Mouse (Mus musculus): ENCODE results near the gene Peak1. TPM values are rescaled to one million over a fixed set of nuclear protein-coding genes. Genes with fewer than 3 reads are reported as not detected.

Peak1 gene
- polyA plus RNA-seq, 1 experiment from 2014 or later = 5.7 TPM

GRCm38 (mm10) chr9:56205336-56205735 lies 212.5 kb downstream of the Peak1 start:
- 84% methylated on average over 11 of the region's 11 CpGs for WGBS (ENCODE audit: insufficient replicate concordance)

GRCm38 (mm10) chr9:56204316-56204715 lies 213.6 kb downstream of the Peak1 start:
- no peaks in the 10 kb centered on the region for H3K27me3 ChIP-seq (replicated peaks)
- no peaks in the 10 kb centered on the region for H3K4me1 ChIP-seq
- no peak for ATAC-seq
- WGBS (ENCODE audit: insufficient replicate concordance) = 89% methylated on average over 4 of the region's 4 CpGs
- no peak overlapping the region for H3K4me3 ChIP-seq
- no peak overlapping the region for H3K9ac ChIP-seq
- H3K4me2 ChIP-seq = no peak overlapping the region
- peaks cover 18% of the 10 kb centered on the region for H3K36me3 ChIP-seq
- no peak overlapping the region for H3K27ac ChIP-seq
- H3K9me3 ChIP-seq (replicated peaks) = no peaks in the 10 kb centered on the region

More at GRCm38 (mm10) chr9:56205336-56205735, 212.5 kb downstream of the Peak1 start:
- H3K9ac ChIP-seq = no peak overlapping the region
- H3K9me3 ChIP-seq (replicated peaks) = no peaks in the 10 kb centered on the region
- no peak overlapping the region for H3K4me3 ChIP-seq
- no peak overlapping the region for H3K4me2 ChIP-seq
- no peaks in the 10 kb centered on the region for H3K4me1 ChIP-seq
- H3K27me3 ChIP-seq (replicated peaks) = no peaks in the 10 kb centered on the region
- H3K27ac ChIP-seq = no peak overlapping the region
- peaks cover 18% of the 10 kb centered on the region for H3K36me3 ChIP-seq
- no peak for ATAC-seq

DNA sequence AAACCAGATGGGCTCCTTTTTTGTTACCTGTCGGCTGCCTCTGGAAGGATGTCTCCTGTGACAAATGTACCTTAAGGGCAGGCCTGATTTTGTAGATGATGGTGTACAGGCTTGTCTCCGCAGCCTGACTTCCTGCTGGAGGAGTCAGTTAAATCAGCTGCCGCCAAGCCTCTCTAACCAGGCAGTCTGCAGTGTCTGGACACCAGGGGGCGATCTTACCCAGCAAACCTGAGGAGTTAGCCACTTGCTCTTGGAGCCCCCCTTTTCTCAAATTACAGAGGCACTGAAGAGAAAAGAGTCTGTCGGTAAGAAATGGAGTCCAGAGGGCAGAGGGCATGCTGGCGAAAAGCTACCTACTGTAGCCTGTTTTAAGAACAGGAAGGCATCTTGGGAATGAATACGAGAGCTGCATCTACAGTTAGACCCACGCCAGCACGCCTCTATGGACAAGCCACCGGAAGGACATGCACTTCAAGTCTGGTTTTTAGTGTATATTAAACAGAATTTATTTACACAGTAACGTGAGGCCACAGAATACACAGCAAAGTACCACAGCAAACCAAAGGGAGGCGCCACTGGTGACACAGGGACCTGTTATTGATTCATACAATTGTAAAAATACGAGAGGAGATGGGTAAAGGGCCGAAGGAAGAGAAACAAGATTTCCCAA lies 217.1 kb downstream of the Peak1 start:
- Histone ChIP-seq H3K27ac (no peak overlapping the region), H3K9me3 (replicated peaks) (no peaks in the 10 kb centered on the region), H3K4me2 (no peak overlapping the region), H3K4me3 (no peak overlapping the region), H3K27me3 (replicated peaks) (no peaks in the 10 kb centered on the region), H3K4me1 (no peaks in the 10 kb centered on the region), H3K9ac (no peak overlapping the region), H3K36me3 (peaks cover 10% of the 10 kb centered on the region)
- no peak for ATAC-seq
- 39% methylated on average over 14 of the region's 14 CpGs for WGBS (ENCODE audit: insufficient replicate concordance)

GRCm38 (mm10) chr9:56200200-56200599 lies 217.7 kb downstream of the Peak1 start:
- H3K4me2 ChIP-seq = no peak overlapping the region
- ATAC-seq = no peak
- no peaks in the 10 kb centered on the region for H3K27me3 ChIP-seq (replicated peaks)
- no peaks in the 10 kb centered on the region for H3K4me1 ChIP-seq
- WGBS (ENCODE audit: insufficient replicate concordance) = 48% methylated on average over 2 of the region's 2 CpGs
- peaks cover 4% of the 10 kb centered on the region for H3K36me3 ChIP-seq
- no peak overlapping the region for H3K9ac ChIP-seq
- H3K27ac ChIP-seq = no peak overlapping the region
- H3K9me3 ChIP-seq (replicated peaks) = no peaks in the 10 kb centered on the region
- H3K4me3 ChIP-seq = no peak overlapping the region

DNA sequence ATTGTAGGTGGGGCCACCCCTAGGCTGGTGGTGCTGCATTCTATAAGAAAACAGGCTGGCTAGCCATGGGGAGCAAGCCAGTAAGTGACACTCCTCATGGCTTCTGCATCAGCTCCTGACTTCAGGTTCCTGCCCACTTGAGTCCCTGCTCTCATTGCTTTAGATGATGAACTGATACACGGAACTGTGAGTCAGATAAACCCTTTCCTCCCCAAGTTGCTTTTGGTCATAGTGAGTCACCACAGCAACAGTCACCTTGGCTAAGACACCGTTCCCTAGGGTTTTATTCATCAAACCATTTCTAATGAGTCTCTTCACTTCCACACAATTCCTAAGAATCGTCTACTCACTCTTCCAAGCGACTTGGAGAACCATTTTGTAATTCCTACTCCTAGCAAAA lies 220.9 kb downstream of the Peak1 start:
- 62% methylated on average over 4 of the region's 4 CpGs for WGBS (ENCODE audit: insufficient replicate concordance)
- Histone ChIP-seq H3K9ac (no peak overlapping the region), H3K36me3 (no peaks in the 10 kb centered on the region), H3K27me3 (replicated peaks) (no peaks in the 10 kb centered on the region), H3K27ac (no peak overlapping the region), H3K4me1 (no peaks in the 10 kb centered on the region), H3K4me3 (no peak overlapping the region), H3K4me2 (no peak overlapping the region), H3K9me3 (replicated peaks) (no peaks in the 10 kb centered on the region)
- ATAC-seq = no peak

DNA sequence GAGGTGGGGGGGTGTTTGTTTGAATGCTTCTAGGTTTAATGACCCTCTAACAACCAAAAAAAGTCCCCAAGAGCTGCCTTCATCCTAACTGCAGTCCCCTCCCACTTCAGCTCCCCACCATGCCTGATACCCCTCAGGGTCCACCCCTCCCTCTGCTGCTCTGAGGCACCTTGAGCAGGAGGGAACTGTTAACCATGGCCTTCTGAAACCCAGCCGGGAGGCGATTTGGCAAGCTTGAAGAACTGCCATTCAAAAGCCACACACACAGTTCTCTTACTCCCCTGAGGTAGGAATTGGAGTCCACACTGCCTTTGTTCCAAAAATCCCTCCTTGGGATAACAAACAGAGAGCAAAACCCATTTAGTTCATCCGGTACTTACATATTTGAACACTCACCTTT lies 222.7 kb downstream of the Peak1 start:
- Histone ChIP-seq H3K27me3 (replicated peaks) (no peaks in the 10 kb centered on the region), H3K4me1 (no peaks in the 10 kb centered on the region), H3K27ac (no peak overlapping the region), H3K9ac (no peak overlapping the region), H3K4me3 (no peak overlapping the region), H3K9me3 (replicated peaks) (no peaks in the 10 kb centered on the region), H3K36me3 (no peaks in the 10 kb centered on the region), H3K4me2 (no peak overlapping the region)
- no peak for ATAC-seq
- 57% methylated on average over 3 of the region's 3 CpGs for WGBS (ENCODE audit: insufficient replicate concordance)

GRCm38 (mm10) chr9:56191498-56192455 lies 226.1 kb downstream of the Peak1 start:
- no peak for ATAC-seq
- Histone ChIP-seq H3K27me3 (replicated peaks) (0 out of 2 replicates have a peak, but pooled peaks cover 4% of the 10 kb centered on the region), H3K9ac (no peak overlapping the region), H3K4me3 (no peak overlapping the region), H3K27ac (no peak overlapping the region), H3K9me3 (replicated peaks) (no peaks in the 10 kb centered on the region), H3K36me3 (no peaks in the 10 kb centered on the region), H3K4me2 (no peak overlapping the region), H3K4me1 (no peaks in the 10 kb centered on the region)
- 58% methylated on average over 11 of the region's 11 CpGs for WGBS (ENCODE audit: insufficient replicate concordance)

DNA sequence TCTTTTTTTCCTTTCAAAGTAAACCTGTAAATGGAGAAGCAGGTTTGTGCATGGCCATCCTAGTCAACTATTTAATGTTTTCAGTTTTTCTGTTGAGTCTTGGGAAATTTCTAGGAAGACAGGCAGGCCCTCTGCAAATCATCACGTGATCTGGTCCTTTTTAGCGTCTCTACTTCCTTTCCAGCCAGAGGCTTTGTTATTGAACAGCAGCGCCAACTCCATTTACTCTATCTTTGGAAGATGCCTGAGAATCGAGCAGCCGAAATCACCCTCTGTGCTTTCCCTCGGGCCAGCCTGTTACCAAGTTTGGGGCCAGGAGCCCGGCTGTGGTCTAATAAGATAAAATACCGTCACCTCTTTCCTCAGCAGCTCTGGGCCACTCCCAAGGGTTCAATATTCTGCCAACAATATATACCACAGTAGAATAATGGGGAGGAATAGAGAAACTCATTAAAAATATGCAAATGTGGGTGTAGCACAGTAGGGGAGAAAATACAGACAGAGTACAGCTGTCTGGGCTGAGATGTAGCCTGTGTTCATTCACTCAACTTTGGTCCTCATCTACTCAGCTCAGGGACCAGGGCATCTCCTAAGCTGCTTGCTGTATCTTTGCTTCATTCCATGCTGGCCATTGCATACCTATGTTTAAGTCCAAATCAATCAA lies 237.6 kb downstream of the Peak1 start:
- H3K4me3 ChIP-seq = no peak overlapping the region
- WGBS (ENCODE audit: insufficient replicate concordance) = 36% methylated on average over 8 of the region's 8 CpGs
- peak overlapping the region; percentile 5; the same call in 1 of the 2 replicates for H3K4me2 ChIP-seq
- ATAC-seq = no peak
- no peaks in the 10 kb centered on the region for H3K27me3 ChIP-seq (replicated peaks)
- H3K27ac ChIP-seq = no peak overlapping the region
- H3K36me3 ChIP-seq = no peaks in the 10 kb centered on the region
- H3K9me3 ChIP-seq (replicated peaks) = no peaks in the 10 kb centered on the region
- no peak overlapping the region for H3K9ac ChIP-seq
- H3K4me1 ChIP-seq = no peaks in the 10 kb centered on the region

DNA sequence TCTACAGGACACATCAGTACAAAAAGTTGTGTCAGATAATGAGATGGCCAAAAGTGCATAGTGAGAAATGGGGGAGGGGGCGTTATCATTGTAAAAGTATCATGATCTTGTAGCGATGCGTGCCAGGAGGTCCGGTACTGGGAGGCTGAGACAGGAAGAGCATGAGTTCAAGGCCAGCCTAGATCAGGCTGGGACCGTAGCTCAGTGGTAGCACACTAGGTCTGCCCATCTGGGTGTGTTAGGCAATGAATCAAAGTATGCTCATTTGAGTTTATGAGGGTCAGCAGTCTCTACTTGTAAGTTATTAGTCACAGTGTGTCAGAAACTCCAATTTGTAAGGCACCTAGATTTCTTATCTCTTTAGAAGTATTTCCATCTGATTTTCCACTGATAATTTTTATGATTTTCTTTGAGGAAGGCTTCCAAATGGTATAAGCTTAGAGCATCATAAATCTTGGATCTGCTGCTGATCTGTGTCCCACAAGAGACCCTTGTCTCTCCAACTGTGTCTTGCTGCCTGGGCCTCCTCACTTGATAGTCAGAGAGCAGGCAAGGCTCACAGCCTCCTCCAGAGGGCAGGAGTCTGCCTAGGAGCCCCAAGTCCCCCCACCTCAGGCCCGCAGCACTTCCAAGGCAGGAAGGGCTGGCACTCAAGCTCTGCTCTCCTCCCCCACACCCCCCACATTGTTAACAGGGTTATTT lies 238.3 kb downstream of the Peak1 start:
- Histone ChIP-seq H3K4me3 (no peak overlapping the region), H3K9ac (no peak overlapping the region), H3K9me3 (replicated peaks) (no peaks in the 10 kb centered on the region), H3K4me2 (0 out of 2 replicates have a peak overlapping the region, but pooled peaks have one; percentile 5), H3K4me1 (no peaks in the 10 kb centered on the region), H3K27ac (no peak overlapping the region), H3K27me3 (replicated peaks) (no peaks in the 10 kb centered on the region), H3K36me3 (no peaks in the 10 kb centered on the region)
- no peak for ATAC-seq
- WGBS (ENCODE audit: insufficient replicate concordance) = 68% methylated on average over 6 of the region's 6 CpGs

GRCm38 (mm10) chr9:56177354-56177753 lies 240.5 kb downstream of the Peak1 start:
- Histone ChIP-seq H3K4me3 (no peak overlapping the region), H3K4me2 (no peak overlapping the region), H3K4me1 (no peaks in the 10 kb centered on the region), H3K27ac (no peak overlapping the region), H3K9me3 (replicated peaks) (no peaks in the 10 kb centered on the region), H3K9ac (no peak overlapping the region), H3K36me3 (no peaks in the 10 kb centered on the region), H3K27me3 (replicated peaks) (no peaks in the 10 kb centered on the region)
- 72% methylated on average over 4 of the region's 4 CpGs for WGBS (ENCODE audit: insufficient replicate concordance)
- no peak for ATAC-seq

DNA sequence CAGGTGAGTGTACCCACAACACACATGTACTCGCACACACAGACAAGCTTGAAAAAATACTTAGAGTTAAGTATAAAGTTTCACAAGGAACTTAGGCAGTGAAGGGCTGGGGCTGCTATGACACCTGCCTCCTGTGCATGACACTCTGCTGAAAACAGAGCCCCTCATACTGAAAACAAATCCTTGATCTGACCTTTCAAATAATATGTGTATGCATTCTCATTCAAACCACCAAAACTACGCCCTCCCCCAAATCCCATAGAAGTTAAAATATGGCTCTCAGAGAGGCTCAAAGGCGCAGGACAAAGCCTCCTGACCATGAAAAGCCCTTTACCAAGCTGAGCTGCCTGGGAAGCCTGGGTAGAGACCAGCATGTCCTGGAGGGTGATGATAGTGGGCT lies 242.6 kb downstream of the Peak1 start:
- 75% methylated on average over 3 of the region's 3 CpGs for WGBS (ENCODE audit: insufficient replicate concordance)
- Histone ChIP-seq H3K4me2 (no peak overlapping the region), H3K9ac (no peak overlapping the region), H3K27me3 (replicated peaks) (no peaks in the 10 kb centered on the region), H3K4me1 (no peaks in the 10 kb centered on the region), H3K9me3 (replicated peaks) (no peaks in the 10 kb centered on the region), H3K36me3 (no peaks in the 10 kb centered on the region), H3K27ac (no peak overlapping the region), H3K4me3 (no peak overlapping the region)
- ATAC-seq = no peak

Data from liver, embryonic 12.5 days (tissue).